Mouse (Mus musculus) midbrain, embryonic 14.5 days (tissue): ENCODE measurements around the gene Inafm2. TPM values are rescaled to one million over a fixed set of nuclear protein-coding genes. Genes with fewer than 3 reads are reported as not detected.

Source experiments
- ATAC-seq: fragments of 200-750 bp; cut with Nextera tagmentation; 2 replicates; pipeline ENCODE4 v1.8.0; 2017; ENCODE audit warnings: moderate number of reproducible peaks, moderate library complexity; ENCODE audit not compliant: low FRiP score, low TSS enrichment
- DNase-seq: peaks from one replicate; pipeline ENCODE4 v3.0.0-alpha.2; 2015
- H3K27ac ChIP-seq: fragments of 300-500 bp; sonication (generic); replicated peaks from 2 replicates; pipeline ENCODE4 v1.5.1; 2014; ENCODE audit warnings: mild to moderate bottlenecking, low read depth, low read length, moderate library complexity
- H3K27me3 ChIP-seq: fragments of 300-500 bp; sonication (generic); 2 replicates; pipeline ENCODE4 v1.6.1; 2014; ENCODE audit warnings: low read length, control low read depth, mixed read lengths; ENCODE audit not compliant: control insufficient read depth, insufficient read depth
- H3K36me3 ChIP-seq: fragments of 300-500 bp; sonication (generic); 2 replicates; pipeline ENCODE4 v1.6.1; 2014; ENCODE audit warnings: low read length, control low read depth; ENCODE audit not compliant: control insufficient read depth, insufficient read depth
- H3K4me1 ChIP-seq: fragments of 300-500 bp; sonication (generic); 2 replicates; pipeline ENCODE4 v1.6.1; 2014; ENCODE audit warnings: mild to moderate bottlenecking, antibody characterized with exemption, low read length, control low read depth; ENCODE audit not compliant: control insufficient read depth, insufficient read depth
- H3K4me2 ChIP-seq: fragments of 300-500 bp; sonication (generic); 2 replicates; pipeline ENCODE4 v1.6.1; 2014; ENCODE audit warnings: mild to moderate bottlenecking, low read length, moderate library complexity
- H3K4me3 ChIP-seq: fragments of 300-500 bp; sonication (generic); replicated peaks from 2 replicates; pipeline ENCODE4 v1.5.1; 2014; ENCODE audit warnings: low read depth, low read length
- H3K9ac ChIP-seq: fragments of 300-500 bp; sonication (generic); replicated peaks from 2 replicates; pipeline ENCODE4 v1.6.1; 2014; ENCODE audit warnings: mild to moderate bottlenecking, low read length, moderate library complexity
- H3K9me3 ChIP-seq: fragments of 300-500 bp; sonication (generic); 2 replicates; pipeline ENCODE4 v1.6.1; 2016; ENCODE audit warnings: low read length, control low read depth, mixed read lengths; ENCODE audit not compliant: control insufficient read depth
- WGBS: fragments of 180-500 bp; shearing (Covaris S2); extraction: QIAGEN DNeasy Blood & Tissue Kit; methylation state at CpG from one replicate; pipeline ENCODE4 v1.1.7; 2014; 5-methylcytosine and 5-hydroxymethylcytosine counted together
- polyA plus RNA-seq: library from polyadenylated mRNA; unstranded; fragments of >200 nt; fragmentation: Nextera tagmentation; extraction: Ambion mirVana; gene quantifications from 2 replicates; pipeline ENCODE4 v1.2.1, GENCODE M21; 2014

Inafm2 gene
- polyA plus RNA-seq, 1 experiment from 2014 or later, result 30.8 TPM

GRCm38 (mm10) chr2:118747301-118747960, 1.9 kb downstream of the Inafm2 start:
- no peaks in the 10 kb centered on the region for H3K9me3 ChIP-seq
- no peak overlapping the region; the same call in 1 of the 2 replicates for H3K9ac ChIP-seq
- no peak for ATAC-seq
- peak overlapping the region; percentile 92 for H3K4me2 ChIP-seq
- H3K27ac ChIP-seq, result no peak overlapping the region
- DNase-seq, result peak; percentile 62
- H3K4me1 ChIP-seq, result peaks cover 39% of the 10 kb centered on the region
- peak overlapping the region; percentile 87 for H3K4me3 ChIP-seq
- WGBS, result 38% methylated on average over 10 of the region's 10 CpGs
- peaks cover 6% of the 10 kb centered on the region; the same call in 1 of the 2 replicates for H3K27me3 ChIP-seq
- no peaks in the 10 kb centered on the region for H3K36me3 ChIP-seq

- peak; percentile 40 for DNase-seq
- Histone ChIP-seq H3K4me1 (peaks cover 39% of the 10 kb centered on the region), H3K36me3 (no peaks in the 10 kb centered on the region), H3K27me3 (peaks cover 4% of the 10 kb centered on the region; the same call in 1 of the 2 replicates), H3K4me3 (no peak overlapping the region), H3K9me3 (no peaks in the 10 kb centered on the region), H3K4me2 (peak overlapping the region; percentile 28), H3K27ac (0 out of 2 replicates have a peak overlapping the region, but pooled peaks have one; percentile 1), H3K9ac (0 out of 2 replicates have a peak overlapping the region, but pooled peaks have one; percentile 13)
- ATAC-seq, result no peak
- 18% methylated on average over 10 of the region's 10 CpGs for WGBS
Measured at GRCm38 (mm10) chr2:118749341-118749884, 3.9 kb downstream of the Inafm2 start.

- Histone ChIP-seq H3K4me3 (no peak overlapping the region), H3K36me3 (no peaks in the 10 kb centered on the region), H3K27ac (no peak overlapping the region), H3K9ac (no peak overlapping the region), H3K9me3 (no peaks in the 10 kb centered on the region), H3K4me1 (peaks cover 31% of the 10 kb centered on the region), H3K27me3 (no peaks in the 10 kb centered on the region), H3K4me2 (no peak overlapping the region)
- ATAC-seq (no peak), DNase-seq (no peak)
- WGBS, result 84% methylated on average over 8 of the region's 8 CpGs
Measured at GRCm38 (mm10) chr2:118750476-118750875, 4.9 kb downstream of the Inafm2 start.

- Histone ChIP-seq H3K36me3 (no peaks in the 10 kb centered on the region), H3K4me2 (no peak overlapping the region), H3K27me3 (no peaks in the 10 kb centered on the region), H3K4me1 (peaks cover 29% of the 10 kb centered on the region), H3K4me3 (no peak overlapping the region), H3K9me3 (no peaks in the 10 kb centered on the region), H3K9ac (peak overlapping the region; percentile 29; the same call in 1 of the 2 replicates), H3K27ac (0 out of 2 replicates have a peak overlapping the region, but pooled peaks have one; percentile 37)
- ATAC-seq (no peak), DNase-seq (no peak)
- WGBS, result 70% methylated on average over 16 of the region's 16 CpGs
Measured at GRCm38 (mm10) chr2:118751896-118752791, 6.6 kb downstream of the Inafm2 start.

GRCm38 (mm10) chr2:118752792-118753108, 7.2 kb downstream of the Inafm2 start:
- Histone ChIP-seq H3K9me3 (no peaks in the 10 kb centered on the region), H3K4me2 (no peak overlapping the region), H3K4me1 (peaks cover 23% of the 10 kb centered on the region), H3K27me3 (no peaks in the 10 kb centered on the region), H3K4me3 (no peak overlapping the region), H3K27ac (no peak overlapping the region), H3K9ac (no peak overlapping the region), H3K36me3 (no peaks in the 10 kb centered on the region)
- WGBS, result 89% methylated on average over 4 of the region's 4 CpGs
- DNase-seq (no peak), ATAC-seq (no peak)

- no peaks in the 10 kb centered on the region for H3K27me3 ChIP-seq
- H3K4me3 ChIP-seq, result no peak overlapping the region
- no peak overlapping the region for H3K4me2 ChIP-seq
- no peak overlapping the region for H3K9ac ChIP-seq
- H3K4me1 ChIP-seq, result peaks cover 10% of the 10 kb centered on the region
- no peak overlapping the region for H3K27ac ChIP-seq
- H3K36me3 ChIP-seq, result no peaks in the 10 kb centered on the region
- ATAC-seq (no peak), DNase-seq (no peak)
- WGBS, result 94% methylated on average over 5 of the region's 5 CpGs
- no peaks in the 10 kb centered on the region for H3K9me3 ChIP-seq
Measured at GRCm38 (mm10) chr2:118754143-118754542, 8.6 kb downstream of the Inafm2 start.

GRCm38 (mm10) chr2:118755407-118755806, 9.8 kb downstream of the Inafm2 start:
- Histone ChIP-seq H3K4me3 (no peak overlapping the region), H3K9ac (no peak overlapping the region), H3K9me3 (no peaks in the 10 kb centered on the region), H3K36me3 (no peaks in the 10 kb centered on the region), H3K4me1 (no peaks in the 10 kb centered on the region; the same call in 1 of the 2 replicates), H3K27ac (no peak overlapping the region), H3K27me3 (no peaks in the 10 kb centered on the region), H3K4me2 (no peak overlapping the region)
- 81% methylated on average over 6 of the region's 6 CpGs for WGBS
- DNase-seq, result no peak
- no peak for ATAC-seq

- Histone ChIP-seq H3K4me1 (peaks cover 3% of the 10 kb centered on the region), H3K27me3 (no peaks in the 10 kb centered on the region), H3K9ac (no peak overlapping the region), H3K4me2 (no peak overlapping the region), H3K27ac (no peak overlapping the region), H3K4me3 (no peak overlapping the region), H3K36me3 (no peaks in the 10 kb centered on the region), H3K9me3 (no peaks in the 10 kb centered on the region)
- 85% methylated on average over 4 of the region's 4 CpGs for WGBS
- DNase-seq (no peak), ATAC-seq (no peak)
Measured at GRCm38 (mm10) chr2:118756103-118756502, 10.5 kb downstream of the Inafm2 start.
